Mouse (Mus musculus): ENCODE measurements at regions not wholly inside any gene's neighbourhood (a gene's known extent, or its start where the extent isn't known, plus 50 kb on each side); places are given as distances from the start of the nearest gene placed in this dataset.

GRCm38 (mm10) chr3:18631601-18632000 is 683.4 kb downstream of the Cypt12 start:
- Histone ChIP-seq H3K36me3 (replicated peaks in 1 of 2; ENCODE audit: control insufficient read depth in 1 of 2, insufficient read depth in 1 of 2, low read length in 1 of 2) (no peaks in the 10 kb centered on the region), H3K4me1 (ENCODE audit: control insufficient read depth in 1 of 2, insufficient read depth in 2 of 2) (no peaks in the 10 kb centered on the region), H3K79me2 (replicated peaks; ENCODE audit: control insufficient read depth, extremely low read depth, insufficient read depth, poor library complexity, severe bottlenecking) (no peaks in the 10 kb centered on the region), H3K4me3 (replicated peaks in 1 of 3; ENCODE audit: low read depth in 2 of 3, low read length in 2 of 3, poor library complexity in 1 of 3) (no peak overlapping the region), H3K9me3 (replicated peaks; ENCODE audit: low read length) (no peaks in the 10 kb centered on the region), H3K27ac (ENCODE audit: insufficient read depth, low read depth) (no peak overlapping the region), H3K9ac (ENCODE audit: insufficient read depth, low read depth) (no peak overlapping the region), H3K4me2 (ENCODE audit: insufficient read depth, low read depth, poor library complexity, severe bottlenecking) (no peak overlapping the region), H3K27me3 (replicated peaks) (no peaks in the 10 kb centered on the region)
- dilution Hi-C loops (cut with MboI; ENCODE audit: extremely low pct_ligation_motif_present, extremely low pct_unique_long_range_greater_than_20kb, low sequenced_read_pairs), result no loop called here
- DNase-seq (ENCODE audit: extremely low read depth), result no peak
- TF ChIP-seq KAT2A (IDR thresholded peaks at IDR 0.05; ENCODE audit: insufficient replicate concordance, low read length) (no peak), USF2 (conservative IDR thresholded peaks at IDR 0.05; ENCODE audit: low read depth, low read length) (no peak), NRF1 (IDR thresholded peaks at IDR 0.05; ENCODE audit: low read depth, low read length) (no peak), SIN3A (IDR thresholded peaks at IDR 0.05; ENCODE audit: low read length) (no peak), CHD2 (IDR thresholded peaks at IDR 0.05; ENCODE audit: low read length) (no peak)
- in situ Hi-C loops (cut with MboI; ENCODE audit: low pct_ligation_motif_present, low pct_unique_long_range_greater_than_20kb, low sequenced_read_pairs), result no loop called here

- H3K4me3 ChIP-seq (replicated peaks in 1 of 3; ENCODE audit: low read depth in 2 of 3, low read length in 2 of 3, poor library complexity in 1 of 3), result no peak overlapping the region
- H3K4me1 ChIP-seq (ENCODE audit: control insufficient read depth in 1 of 2, insufficient read depth in 2 of 2), result peaks cover 0 to 8% of the 10 kb centered on the region in 2 experiments; a peak in 1 of 4 replicates
- no peaks in the 10 kb centered on the region for H3K27me3 ChIP-seq (replicated peaks)
- no peaks in the 10 kb centered on the region for H3K79me2 ChIP-seq (replicated peaks; ENCODE audit: control insufficient read depth, extremely low read depth, insufficient read depth, poor library complexity, severe bottlenecking)
- H3K4me2 ChIP-seq (ENCODE audit: insufficient read depth, low read depth, poor library complexity, severe bottlenecking), result no peak overlapping the region
- no peak for TF ChIP-seq HCFC1 (IDR thresholded peaks at IDR 0.05; ENCODE audit: low read depth, low read length)
- no peak for TF ChIP-seq BHLHE40 (IDR thresholded peaks at IDR 0.05; ENCODE audit: low read depth, low read length)
- no peak for TF ChIP-seq MAZ (IDR thresholded peaks at IDR 0.05; ENCODE audit: low read depth, low read length)
- TF ChIP-seq SIN3A (IDR thresholded peaks at IDR 0.05; ENCODE audit: low read length), result no peak
- TF ChIP-seq E2F4 (IDR thresholded peaks at IDR 0.05; ENCODE audit: insufficient replicate concordance, low read depth, low read length), result no peak
- TF ChIP-seq TBP (conservative IDR thresholded peaks at IDR 0.05; ENCODE audit: low read depth, low read length), result no peak
- TF ChIP-seq MXI1 (IDR thresholded peaks at IDR 0.05; ENCODE audit: low read depth, low read length), result no peak
- no peak for TF ChIP-seq MEF2A (IDR thresholded peaks at IDR 0.05; ENCODE audit: borderline replicate concordance, low read depth, low read length)
- no peak for TF ChIP-seq RCOR1 (conservative IDR thresholded peaks at IDR 0.05; ENCODE audit: low read depth, low read length)
- TF ChIP-seq ETS1 (conservative IDR thresholded peaks at IDR 0.05; ENCODE audit: low read depth, low read length), result no peak
- dilution Hi-C loops (cut with MboI; ENCODE audit: extremely low pct_ligation_motif_present, extremely low pct_unique_long_range_greater_than_20kb, low sequenced_read_pairs), result no loop called here
- H3K9ac ChIP-seq (ENCODE audit: insufficient read depth, low read depth), result no peak overlapping the region
- no peaks in the 10 kb centered on the region for H3K9me3 ChIP-seq (replicated peaks; ENCODE audit: low read length)
- in situ Hi-C loops (cut with MboI; ENCODE audit: low pct_ligation_motif_present, low pct_unique_long_range_greater_than_20kb, low sequenced_read_pairs), result no loop called here
- H3K27ac ChIP-seq (ENCODE audit: insufficient read depth, low read depth), result no peak overlapping the region
- no peak for DNase-seq (ENCODE audit: extremely low read depth)
- H3K36me3 ChIP-seq (replicated peaks in 1 of 2; ENCODE audit: control insufficient read depth in 1 of 2, insufficient read depth in 1 of 2, low read length in 1 of 2), result no peaks in the 10 kb centered on the region
Observed at GRCm38 (mm10) chr3:18634855-18635254, 686.6 kb downstream of the Cypt12 start.

GRCm38 (mm10) chr3:18637553-18637952 is 689.3 kb downstream of the Cypt12 start:
- Histone ChIP-seq H3K9me3 (replicated peaks; ENCODE audit: low read length) (no peaks in the 10 kb centered on the region), H3K4me3 (replicated peaks in 1 of 3; ENCODE audit: low read depth in 2 of 3, low read length in 2 of 3, poor library complexity in 1 of 3) (no peak overlapping the region), H3K9ac (ENCODE audit: insufficient read depth, low read depth) (no peak overlapping the region), H3K27me3 (replicated peaks) (no peaks in the 10 kb centered on the region), H3K4me1 (ENCODE audit: control insufficient read depth in 1 of 2, insufficient read depth in 2 of 2) (peaks cover 0 to 12% of the 10 kb centered on the region in 2 experiments; a peak in 1 of 4 replicates), H3K79me2 (replicated peaks; ENCODE audit: control insufficient read depth, extremely low read depth, insufficient read depth, poor library complexity, severe bottlenecking) (no peaks in the 10 kb centered on the region), H3K36me3 (replicated peaks in 1 of 2; ENCODE audit: control insufficient read depth in 1 of 2, insufficient read depth in 1 of 2, low read length in 1 of 2) (no peaks in the 10 kb centered on the region), H3K4me2 (ENCODE audit: insufficient read depth, low read depth, poor library complexity, severe bottlenecking) (no peak overlapping the region), H3K27ac (ENCODE audit: insufficient read depth, low read depth) (no peak overlapping the region)
- dilution Hi-C loops (cut with MboI; ENCODE audit: extremely low pct_ligation_motif_present, extremely low pct_unique_long_range_greater_than_20kb, low sequenced_read_pairs), result no loop called here
- TF ChIP-seq ETS1 (conservative IDR thresholded peaks at IDR 0.05; ENCODE audit: low read depth, low read length), result no peak
- no peak for TF ChIP-seq NELFE (IDR thresholded peaks at IDR 0.05; ENCODE audit: low read depth, low read length)
- no peak for TF ChIP-seq PAX5 (IDR thresholded peaks at IDR 0.05; ENCODE audit: low read length)
- no peak for TF ChIP-seq ZNF384 (IDR thresholded peaks at IDR 0.05; ENCODE audit: low read depth, low read length)
- TF ChIP-seq JUN (IDR thresholded peaks at IDR 0.05; ENCODE audit: insufficient read depth, low read depth, low read length), result no peak
- TF ChIP-seq MEF2A (IDR thresholded peaks at IDR 0.05; ENCODE audit: borderline replicate concordance, low read depth, low read length), result no peak
- no peak for TF ChIP-seq NRF1 (IDR thresholded peaks at IDR 0.05; ENCODE audit: low read depth, low read length)
- no peak for TF ChIP-seq ZKSCAN1 (IDR thresholded peaks at IDR 0.05; ENCODE audit: borderline replicate concordance, low read depth, low read length)
- no peak for TF ChIP-seq ELF1 (IDR thresholded peaks at IDR 0.05; ENCODE audit: low read depth, low read length)
- TF ChIP-seq JUND (conservative IDR thresholded peaks at IDR 0.05; ENCODE audit: low read depth, low read length), result no peak
- TF ChIP-seq KAT2A (IDR thresholded peaks at IDR 0.05; ENCODE audit: insufficient replicate concordance, low read length), result no peak
- TF ChIP-seq SMC3 (IDR thresholded peaks at IDR 0.05; ENCODE audit: low read depth, low read length), result no peak
- no peak for TF ChIP-seq ZC3H11A (IDR thresholded peaks at IDR 0.05; ENCODE audit: low read depth, low read length)
- TF ChIP-seq TCF12 (IDR thresholded peaks at IDR 0.05; ENCODE audit: low read depth, low read length), result no peak
- TF ChIP-seq MAX (IDR thresholded peaks at IDR 0.05; ENCODE audit: low read length), result no peak
- TF ChIP-seq MXI1 (IDR thresholded peaks at IDR 0.05; ENCODE audit: low read depth, low read length), result no peak
- in situ Hi-C loops (cut with MboI; ENCODE audit: low pct_ligation_motif_present, low pct_unique_long_range_greater_than_20kb, low sequenced_read_pairs), result no loop called here
- no peak for DNase-seq (ENCODE audit: extremely low read depth)

All from CH12.LX (cell line).